Mouse (Mus musculus): ENCODE data around the gene Pak3. TPM values are rescaled to one million over a fixed set of nuclear protein-coding genes. Genes with fewer than 3 reads are reported as not detected.

Pak3 gene
- polyA plus RNA-seq, 1 experiment from 2014 or later, result 2.0 TPM

GRCm38 (mm10) chrX:143644807-143645206 lies 126.4 kb downstream of the Pak3 start:
- DNase-seq (ENCODE audit: low spot score), result no peak
- Histone ChIP-seq H3K4me3 (ENCODE audit: low read depth, low read length) (no peak overlapping the region), H3K27ac (replicated peaks) (no peak overlapping the region), H3K4me1 (replicated peaks; ENCODE audit: control insufficient read depth, insufficient read depth) (no peaks in the 10 kb centered on the region), H3K4me2 (replicated peaks; ENCODE audit: low read depth) (no peak overlapping the region), H3K36me3 (ENCODE audit: control insufficient read depth, insufficient read depth, low read length) (no peaks in the 10 kb centered on the region), H3K27me3 (ENCODE audit: control insufficient read depth, insufficient read depth, low read length) (no peaks in the 10 kb centered on the region), H3K9ac (ENCODE audit: low read length) (no peak overlapping the region), H3K9me3 (ENCODE audit: control insufficient read depth, low read length) (no peaks in the 10 kb centered on the region)
- TF ChIP-seq CTCF (IDR thresholded peaks at IDR 0.05; ENCODE audit: low read depth), result no peak
- no peak for TF ChIP-seq EP300 (optimal IDR thresholded peaks at IDR 0.05)
- ATAC-seq (ENCODE audit: low FRiP score, low TSS enrichment), result no peak
- WGBS, result 53% methylated on average over 1 of the region's 1 CpGs

- H3K9me3 ChIP-seq (ENCODE audit: control insufficient read depth, low read length), result no peaks in the 10 kb centered on the region
- ATAC-seq (ENCODE audit: low FRiP score, low TSS enrichment) (no peak), DNase-seq (ENCODE audit: low spot score) (no peak)
- WGBS, result 44% methylated on average over 9 of the region's 9 CpGs
- no peak overlapping the region for H3K27ac ChIP-seq (replicated peaks)
- H3K4me3 ChIP-seq (ENCODE audit: low read depth, low read length), result no peak overlapping the region
- no peak for TF ChIP-seq EP300 (optimal IDR thresholded peaks at IDR 0.05)
- no peak for TF ChIP-seq CTCF (IDR thresholded peaks at IDR 0.05; ENCODE audit: low read depth)
- H3K4me2 ChIP-seq (replicated peaks; ENCODE audit: low read depth), result no peak overlapping the region
- H3K27me3 ChIP-seq (ENCODE audit: control insufficient read depth, insufficient read depth, low read length), result no peaks in the 10 kb centered on the region
- H3K4me1 ChIP-seq (replicated peaks; ENCODE audit: control insufficient read depth, insufficient read depth), result no peaks in the 10 kb centered on the region
- H3K9ac ChIP-seq (ENCODE audit: low read length), result no peak overlapping the region
- H3K36me3 ChIP-seq (ENCODE audit: control insufficient read depth, insufficient read depth, low read length), result no peaks in the 10 kb centered on the region
Measured at GRCm38 (mm10) chrX:143654308-143655176, 136.2 kb downstream of the Pak3 start.

GRCm38 (mm10) chrX:143655177-143655492 lies 136.7 kb downstream of the Pak3 start:
- no peak for ATAC-seq (ENCODE audit: low FRiP score, low TSS enrichment)
- Histone ChIP-seq H3K4me2 (replicated peaks; ENCODE audit: low read depth) (no peak overlapping the region), H3K27me3 (ENCODE audit: control insufficient read depth, insufficient read depth, low read length) (no peaks in the 10 kb centered on the region), H3K27ac (replicated peaks) (no peak overlapping the region), H3K9me3 (ENCODE audit: control insufficient read depth, low read length) (no peaks in the 10 kb centered on the region), H3K36me3 (ENCODE audit: control insufficient read depth, insufficient read depth, low read length) (no peaks in the 10 kb centered on the region), H3K4me3 (ENCODE audit: low read depth, low read length) (no peak overlapping the region), H3K9ac (ENCODE audit: low read length) (no peak overlapping the region), H3K4me1 (replicated peaks; ENCODE audit: control insufficient read depth, insufficient read depth) (no peaks in the 10 kb centered on the region)
- no peak for TF ChIP-seq EP300 (optimal IDR thresholded peaks at IDR 0.05)
- DNase-seq (ENCODE audit: low spot score), result no peak
- WGBS, result 26% methylated on average over 3 of the region's 3 CpGs

- no peak overlapping the region for H3K27ac ChIP-seq (replicated peaks)
- TF ChIP-seq CTCF (IDR thresholded peaks at IDR 0.05; ENCODE audit: low read depth), result no peak
- TF ChIP-seq EP300 (optimal IDR thresholded peaks at IDR 0.05), result no peak
- no peaks in the 10 kb centered on the region for H3K36me3 ChIP-seq (ENCODE audit: control insufficient read depth, insufficient read depth, low read length)
- peak overlapping the region; percentile 41 for H3K4me3 ChIP-seq (ENCODE audit: low read depth, low read length)
- DNase-seq (ENCODE audit: low spot score), result peak; percentile 15
- ATAC-seq (ENCODE audit: low FRiP score, low TSS enrichment), result peak; percentile 79; the same call in 1 of the 2 replicates
- no peaks in the 10 kb centered on the region for H3K9me3 ChIP-seq (ENCODE audit: control insufficient read depth, low read length)
- H3K9ac ChIP-seq (ENCODE audit: low read length), result 0 out of 2 replicates have a peak overlapping the region, but pooled peaks have one; percentile 18
- H3K4me1 ChIP-seq (replicated peaks; ENCODE audit: control insufficient read depth, insufficient read depth), result no peaks in the 10 kb centered on the region
- H3K4me2 ChIP-seq (replicated peaks; ENCODE audit: low read depth), result peak overlapping the region; percentile 57
- 21% methylated on average over 28 of the region's 28 CpGs for WGBS
- H3K27me3 ChIP-seq (ENCODE audit: control insufficient read depth, insufficient read depth, low read length), result no peaks in the 10 kb centered on the region
Measured at GRCm38 (mm10) chrX:143664221-143665150, 146.1 kb downstream of the Pak3 start.

- H3K27me3 ChIP-seq (ENCODE audit: control insufficient read depth, insufficient read depth, low read length), result no peaks in the 10 kb centered on the region
- ATAC-seq (ENCODE audit: low FRiP score, low TSS enrichment) (no peak), DNase-seq (ENCODE audit: low spot score) (no peak)
- H3K9me3 ChIP-seq (ENCODE audit: control insufficient read depth, low read length), result no peaks in the 10 kb centered on the region
- WGBS, result 25% methylated on average over 2 of the region's 2 CpGs
- no peaks in the 10 kb centered on the region for H3K4me1 ChIP-seq (replicated peaks; ENCODE audit: control insufficient read depth, insufficient read depth)
- no peak overlapping the region for H3K4me3 ChIP-seq (ENCODE audit: low read depth, low read length)
- H3K27ac ChIP-seq (replicated peaks), result no peak overlapping the region
- no peak overlapping the region for H3K9ac ChIP-seq (ENCODE audit: low read length)
- no peaks in the 10 kb centered on the region for H3K36me3 ChIP-seq (ENCODE audit: control insufficient read depth, insufficient read depth, low read length)
- no peak overlapping the region for H3K4me2 ChIP-seq (replicated peaks; ENCODE audit: low read depth)
- TF ChIP-seq EP300 (optimal IDR thresholded peaks at IDR 0.05) (no peak), CTCF (IDR thresholded peaks at IDR 0.05; ENCODE audit: low read depth) (no peak)
Measured at GRCm38 (mm10) chrX:143665771-143666170, 147.4 kb downstream of the Pak3 start.
